Mouse (Mus musculus) heart, embryonic 13.5 days (tissue): ENCODE data around the gene Dctn3. TPM values are rescaled to one million over a fixed set of nuclear protein-coding genes. Genes with fewer than 3 reads are reported as not detected.
A peak's percentile ranks its signal among the peaks of the same experiment; 100 is the strongest.

ENCODE experiments used
- ATAC-seq: fragments of 200-750 bp; cut with Nextera tagmentation; 2 replicates; pipeline ENCODE4 v1.8.0; 2017; ENCODE audit warnings: moderate TSS enrichment; ENCODE audit not compliant: insufficient number of reproducible peaks, low FRiP score, low TSS enrichment; ENCODE audit errors: extremely low read depth
- H3K27ac ChIP-seq: fragments of 300-500 bp; sonication (generic); replicated peaks from 2 replicates; pipeline ENCODE4 v1.5.1; 2015; ENCODE audit warnings: moderate library complexity, mild to moderate bottlenecking, inconsistent platforms
- H3K27me3 ChIP-seq: fragments of 300-500 bp; sonication (generic); replicated peaks from 2 replicates; pipeline ENCODE4 v1.6.1; 2015; ENCODE audit warnings: mild to moderate bottlenecking, inconsistent platforms
- H3K36me3 ChIP-seq: fragments of 300-500 bp; sonication (generic); 2 replicates; pipeline ENCODE4 v1.6.1; 2015; ENCODE audit warnings: mild to moderate bottlenecking, inconsistent platforms
- H3K4me1 ChIP-seq: fragments of 300-500 bp; sonication (generic); 2 replicates; pipeline ENCODE4 v1.6.1; 2015; ENCODE audit warnings: inconsistent platforms
- H3K4me2 ChIP-seq: fragments of 300-500 bp; sonication (generic); 2 replicates; pipeline ENCODE4 v1.6.1; 2015; ENCODE audit warnings: inconsistent platforms, mild to moderate bottlenecking, moderate library complexity
- H3K4me3 ChIP-seq: fragments of 300-500 bp; sonication (generic); 2 replicates; pipeline ENCODE4 v1.5.1; 2015; ENCODE audit warnings: moderate library complexity, mild to moderate bottlenecking, inconsistent platforms
- H3K9ac ChIP-seq: fragments of 300-500 bp; sonication (generic); 2 replicates; pipeline ENCODE4 v1.6.1; 2015; ENCODE audit warnings: inconsistent platforms, mild to moderate bottlenecking, moderate library complexity
- H3K9me3 ChIP-seq: fragments of 300-500 bp; sonication (generic); 2 replicates; pipeline ENCODE4 v1.6.1; 2016; ENCODE audit warnings: inconsistent platforms
- WGBS: fragments of 180-500 bp; shearing (Covaris S2); methylation state at CpG from one replicate; pipeline ENCODE4 v1.1.7; 2015; ENCODE audit warnings: mixed read lengths; 5-methylcytosine and 5-hydroxymethylcytosine counted together
- polyA plus RNA-seq: library from polyadenylated mRNA; unstranded; fragments of >200 nt; fragmentation: Nextera tagmentation; extraction: Ambion mirVana; gene quantifications from 2 replicates; pipeline ENCODE4 v1.2.1, GENCODE M21; 2015

The Dctn3 gene
- polyA plus RNA-seq, 1 experiment from 2014 or later: 128 TPM

GRCm38 (mm10) chr4:41758021-41758420, 35.1 kb upstream of the Dctn3 start:
- 81% methylated on average over 11 of the region's 11 CpGs for WGBS
- Histone ChIP-seq H3K4me3 (no peak overlapping the region), H3K27me3 (no peaks in the 10 kb centered on the region), H3K9ac (peak overlapping the region; percentile 4; the same call in 1 of the 2 replicates), H3K36me3 (peaks cover 24% of the 10 kb centered on the region), H3K27ac (no peak overlapping the region), H3K4me1 (peaks cover 66% of the 10 kb centered on the region), H3K4me2 (no peak overlapping the region), H3K9me3 (no peaks in the 10 kb centered on the region)
- ATAC-seq: no peak

GRCm38 (mm10) chr4:41757321-41757720, 34.4 kb upstream of the Dctn3 start:
- Histone ChIP-seq H3K9me3 (no peaks in the 10 kb centered on the region), H3K27ac (no peak overlapping the region), H3K4me2 (no peak overlapping the region), H3K9ac (no peak overlapping the region), H3K4me3 (no peak overlapping the region), H3K27me3 (no peaks in the 10 kb centered on the region), H3K36me3 (peaks cover 24% of the 10 kb centered on the region), H3K4me1 (peaks cover 59% of the 10 kb centered on the region)
- no peak for ATAC-seq
- WGBS: 82% methylated on average over 13 of the region's 13 CpGs

GRCm38 (mm10) chr4:41756440-41756839, 33.5 kb upstream of the Dctn3 start:
- peaks cover 50% of the 10 kb centered on the region for H3K4me1 ChIP-seq
- peak overlapping the region; percentile 87 for H3K9ac ChIP-seq
- H3K27ac ChIP-seq: peak overlapping the region; percentile 94
- no peak for ATAC-seq
- H3K36me3 ChIP-seq: peaks cover 24% of the 10 kb centered on the region
- peak overlapping the region; percentile 76 for H3K4me3 ChIP-seq
- peak overlapping the region; percentile 78 for H3K4me2 ChIP-seq
- H3K9me3 ChIP-seq: no peaks in the 10 kb centered on the region
- WGBS: 66% methylated on average over 8 of the region's 8 CpGs
- no peaks in the 10 kb centered on the region for H3K27me3 ChIP-seq

GRCm38 (mm10) chr4:41755338-41756305, 32.7 kb upstream of the Dctn3 start, which contains the start of gene Sigmar1:
Gene Sigmar1, minus strand, starts transcription at chr4:41756157.
- Histone ChIP-seq H3K27ac (peak within 1 kb of the TSS; percentile 94), H3K4me1 (peaks cover 42% of the 10 kb centered on the region), H3K36me3 (peaks cover 24% of the 10 kb centered on the region), H3K27me3 (no peaks in the 10 kb centered on the region), H3K4me2 (peak within 1 kb of the TSS; percentile 78), H3K9me3 (no peaks in the 10 kb centered on the region), H3K4me3 (peak within 1 kb of the TSS; percentile 76), H3K9ac (peak within 1 kb of the TSS; percentile 87)
- ATAC-seq: peak; percentile 69
- under 1% methylated on average over 57 of the region's 57 CpGs for WGBS

GRCm38 (mm10) chr4:41754797-41755337, 31.9 kb upstream of the Dctn3 start, which contains the start of gene Galt:
Gene Galt, plus strand, starts transcription at chr4:41755228.
- Histone ChIP-seq H3K27ac (peak within 1 kb of the TSS; percentile 94), H3K4me1 (peaks cover 35% of the 10 kb centered on the region), H3K9ac (peak within 1 kb of the TSS; percentile 87), H3K9me3 (no peaks in the 10 kb centered on the region), H3K4me3 (peak within 1 kb of the TSS; percentile 76), H3K4me2 (peak within 1 kb of the TSS; percentile 78), H3K36me3 (peaks cover 24% of the 10 kb centered on the region), H3K27me3 (no peaks in the 10 kb centered on the region)
- WGBS: 13% methylated on average over 14 of the region's 14 CpGs
- peak; percentile 52 for ATAC-seq

- no peak for ATAC-seq
Observed at GRCm38 (mm10) chr4:41745021-41745420, 22.1 kb upstream of the Dctn3 start.

GRCm38 (mm10) chr4:41744131-41744530, 21.2 kb upstream of the Dctn3 start:
- H3K9ac ChIP-seq: no peak overlapping the region
- no peak for ATAC-seq
- no peak overlapping the region for H3K27ac ChIP-seq
- peaks cover 13% of the 10 kb centered on the region for H3K9me3 ChIP-seq
- no peaks in the 10 kb centered on the region; the same call in 1 of the 2 replicates for H3K27me3 ChIP-seq
- no peak overlapping the region for H3K4me3 ChIP-seq
- H3K36me3 ChIP-seq: peaks cover 35% of the 10 kb centered on the region
- H3K4me2 ChIP-seq: no peak overlapping the region
- H3K4me1 ChIP-seq: peaks cover 16% of the 10 kb centered on the region
- WGBS: 60% methylated on average over 2 of the region's 2 CpGs

More at GRCm38 (mm10) chr4:41745021-41745420, 22.1 kb upstream of the Dctn3 start:
- no peak overlapping the region for H3K4me2 ChIP-seq
- H3K27me3 ChIP-seq: no peaks in the 10 kb centered on the region; the same call in 1 of the 2 replicates
- H3K9me3 ChIP-seq: peaks cover 13% of the 10 kb centered on the region
- peaks cover 10% of the 10 kb centered on the region for H3K4me1 ChIP-seq
- peaks cover 31% of the 10 kb centered on the region for H3K36me3 ChIP-seq
- no peak overlapping the region for H3K9ac ChIP-seq
- no peak overlapping the region for H3K4me3 ChIP-seq
- WGBS: 52% methylated on average over 1 of the region's 1 CpGs
- H3K27ac ChIP-seq: no peak overlapping the region

- Histone ChIP-seq H3K27ac (peak overlapping the region; percentile 79), H3K4me1 (peaks cover 16% of the 10 kb centered on the region), H3K4me3 (peak overlapping the region; percentile 68), H3K36me3 (peaks cover 19% of the 10 kb centered on the region), H3K9ac (peak overlapping the region; percentile 83), H3K9me3 (peaks cover 4% of the 10 kb centered on the region), H3K27me3 (no peaks in the 10 kb centered on the region; the same call in 1 of the 2 replicates), H3K4me2 (peak overlapping the region; percentile 94)
- WGBS: under 1% methylated on average over 27 of the region's 27 CpGs
- peak; percentile 89 for ATAC-seq
Observed at GRCm38 (mm10) chr4:41741158-41741560, 18.2 kb upstream of the Dctn3 start.

GRCm38 (mm10) chr4:41740380-41741157, 17.6 kb upstream of the Dctn3 start:
- H3K27ac ChIP-seq: peak overlapping the region; percentile 79
- peaks cover 15% of the 10 kb centered on the region for H3K36me3 ChIP-seq
- H3K4me1 ChIP-seq: peaks cover 16% of the 10 kb centered on the region
- peaks cover 5% of the 10 kb centered on the region; the same call in 1 of the 2 replicates for H3K27me3 ChIP-seq
- no peaks in the 10 kb centered on the region for H3K9me3 ChIP-seq
- H3K9ac ChIP-seq: peak overlapping the region; percentile 83
- H3K4me2 ChIP-seq: peak overlapping the region; percentile 94
- peak; percentile 67 for ATAC-seq
- peak overlapping the region; percentile 68 for H3K4me3 ChIP-seq
- under 1% methylated on average over 48 of the region's 48 CpGs for WGBS

GRCm38 (mm10) chr4:41739260-41739659, 16.3 kb upstream of the Dctn3 start:
- Histone ChIP-seq H3K4me1 (peaks cover 16% of the 10 kb centered on the region), H3K4me3 (no peak overlapping the region), H3K27ac (no peak overlapping the region), H3K9me3 (no peaks in the 10 kb centered on the region; the same call in 1 of the 2 replicates), H3K36me3 (peaks cover 15% of the 10 kb centered on the region), H3K4me2 (peak overlapping the region; percentile 94; the same call in 1 of the 2 replicates), H3K27me3 (peaks cover 17% of the 10 kb centered on the region), H3K9ac (no peak overlapping the region)
- WGBS: 94% methylated on average over 13 of the region's 13 CpGs
- no peak for ATAC-seq

GRCm38 (mm10) chr4:41738256-41738603, 15.3 kb upstream of the Dctn3 start:
- no peak overlapping the region for H3K27ac ChIP-seq
- H3K9ac ChIP-seq: no peak overlapping the region
- peaks cover 15% of the 10 kb centered on the region for H3K36me3 ChIP-seq
- H3K9me3 ChIP-seq: no peaks in the 10 kb centered on the region; the same call in 1 of the 2 replicates
- WGBS: 72% methylated on average over 1 of the region's 1 CpGs
- H3K4me2 ChIP-seq: no peak overlapping the region
- peaks cover 16% of the 10 kb centered on the region for H3K4me1 ChIP-seq
- ATAC-seq: no peak
- peaks cover 27% of the 10 kb centered on the region for H3K27me3 ChIP-seq
- no peak overlapping the region for H3K4me3 ChIP-seq
